In the genomic region with DNA sequence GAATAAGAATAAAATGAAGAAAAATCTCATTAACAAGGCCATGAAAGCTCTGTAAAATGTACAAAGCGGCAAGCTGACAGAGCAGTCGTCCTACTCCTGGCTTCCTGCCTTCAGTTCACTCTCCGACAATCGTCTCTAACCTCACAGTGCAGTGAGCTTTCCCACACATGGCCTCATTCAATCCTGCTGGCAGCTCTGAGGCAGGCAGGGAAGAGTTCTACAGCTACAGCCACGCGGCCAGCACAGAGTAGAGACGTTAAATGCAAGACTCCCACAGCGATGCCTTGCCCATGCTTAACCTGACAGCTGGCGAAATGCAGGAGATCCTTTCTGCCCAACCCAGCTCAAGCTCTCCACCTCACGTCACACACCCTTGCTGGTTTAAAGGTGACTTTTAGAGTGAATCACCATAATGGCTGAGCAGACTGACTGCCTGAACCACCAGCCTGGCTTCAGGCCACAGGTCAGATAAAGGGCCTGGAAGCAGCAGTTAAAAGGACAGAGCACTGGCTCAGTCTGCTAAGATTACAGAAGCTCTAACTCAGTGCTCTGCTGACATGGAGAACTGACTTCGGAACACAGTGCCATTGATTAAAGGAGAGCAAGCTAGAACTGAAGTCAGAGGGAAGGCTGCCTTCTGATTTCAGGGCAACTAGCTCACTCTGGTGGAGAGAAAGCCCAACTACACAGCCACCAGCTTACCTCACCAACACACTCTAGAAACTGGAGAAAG, we compare ENCODE assay signal across 9 mouse cellular contexts. TPM values are rescaled to one million over a fixed set of nuclear protein-coding genes. Genes with fewer than 3 reads are reported as not detected.
DNase-seq lines count a peak whose midpoint lies in the region; ATAC-seq and TF ChIP-seq lines count a peak whose summit lies in the region.
"Had no signal": no experiment of that assay in that cellular context is flagged by ENCODE, and none has a peak within 500 bp of the region (broad histone marks: within the 10 kb centered on the region; RNA-seq: fewer than 3 reads in every experiment).

No protein-coding gene starts in this region.

- 47% methylated on average over 11 of the region's 11 CpGs for WGBS in forebrain, embryonic 16.5 days
- 67% methylated on average over 11 of the region's 11 CpGs for WGBS in lung, postnatal 0 days

- H3K36me3 ChIP-seq in forebrain, embryonic 16.5 days (ENCODE audit: control insufficient read depth, insufficient read depth): no peaks in the 10 kb centered on the region
- H3K36me3 ChIP-seq in lung, postnatal 0 days (ENCODE audit: insufficient read depth, low read length): no peaks in the 10 kb centered on the region

- peak; percentile 81 for TF ChIP-seq CTCF in lung, postnatal 0 days (IDR thresholded peaks at IDR 0.05)

- no peaks in the 10 kb centered on the region for H3K27me3 ChIP-seq in forebrain, embryonic 16.5 days (replicated peaks; ENCODE audit: control insufficient read depth, insufficient read depth, low read length)
- H3K27me3 ChIP-seq in lung, postnatal 0 days (replicated peaks; ENCODE audit: insufficient read depth, low read length): no peaks in the 10 kb centered on the region

- no peaks in the 10 kb centered on the region for H3K4me1 ChIP-seq in brown adipose tissue, adult 24 weeks (ENCODE audit: control insufficient read depth, insufficient read depth, insufficient read length, low read length)
- H3K4me1 ChIP-seq in forebrain, embryonic 16.5 days (replicated peaks; ENCODE audit: control insufficient read depth, insufficient read depth, low read length): peaks cover 12% of the 10 kb centered on the region
- no peaks in the 10 kb centered on the region for H3K4me1 ChIP-seq in lung, postnatal 0 days (ENCODE audit: insufficient read depth, low read depth, low read length)

- peak overlapping the region; percentile 19 for H3K4me3 ChIP-seq in brown adipose tissue, adult 24 weeks (ENCODE audit: insufficient read depth, low read depth, low read length)
- no peak overlapping the region for H3K4me3 ChIP-seq in forebrain, embryonic 16.5 days (replicated peaks; ENCODE audit: low read length)
- no peak overlapping the region for H3K4me3 ChIP-seq in lung, postnatal 0 days (ENCODE audit: low read depth, low read length)

- peak; percentile 91 for ATAC-seq in forebrain, embryonic 16.5 days
- peak; percentile 58; the same call in 1 of the 2 replicates for ATAC-seq in lung, postnatal 0 days

- H3K27ac ChIP-seq in brown adipose tissue, adult 24 weeks (replicated peaks; ENCODE audit: low read depth, low read length): no peak overlapping the region
- no peak overlapping the region for H3K27ac ChIP-seq in forebrain, embryonic 16.5 days (ENCODE audit: low read length)
- H3K27ac ChIP-seq in lung, postnatal 0 days (ENCODE audit: low read length): no peak overlapping the region

- peak; percentile 66 for DNase-seq in Muller cell, postnatal 12 days (ENCODE audit: inconsistent ontology term)
- DNase-seq in heart, postnatal 4 days: peak; percentile 66
- DNase-seq in layer of hippocampus, adult 8-10 months (ENCODE audit: low spot score in 2 of 2): peak; percentile 40 to 62
- peak; percentile 77 for DNase-seq in lung, postnatal 0 days (ENCODE audit: low spot score)
- peak; percentile 71 to 73 for DNase-seq in right cerebral cortex, postnatal 10 days (ENCODE audit: low spot score in 2 of 2)
- DNase-seq in T-cell, adult 2 months (ENCODE audit: low spot score): no peak

- no peak overlapping the region for H3K9ac ChIP-seq in forebrain, embryonic 16.5 days (replicated peaks; ENCODE audit: low read depth, low read length)
- no peak overlapping the region for H3K9ac ChIP-seq in lung, postnatal 0 days (replicated peaks; ENCODE audit: low read depth)

- no peak for TF ChIP-seq EP300 in lung, postnatal 0 days (IDR thresholded peaks at IDR 0.05)

- H3K4me2 ChIP-seq in forebrain, embryonic 16.5 days (ENCODE audit: low read length): no peak overlapping the region
- no peak overlapping the region for H3K4me2 ChIP-seq in lung, postnatal 0 days (replicated peaks; ENCODE audit: low read depth, low read length)

- no peaks in the 10 kb centered on the region for H3K9me3 ChIP-seq in forebrain, embryonic 16.5 days (ENCODE audit: control insufficient read depth, low read length)
- H3K9me3 ChIP-seq in lung, postnatal 0 days (ENCODE audit: low read length): no peaks in the 10 kb centered on the region

RNA-seq across cellular contexts. Expression of a gene that starts 25.3 kb away (rescaled TPM):
- 1.2 and 1.9 TPM in 2 replicates for polyA plus RNA-seq in brown adipose tissue, adult 24 weeks (2012; ENCODE audit: insufficient read depth, insufficient read length, missing spikeins)
- 13.3 and 14.3 TPM in 2 replicates for polyA plus RNA-seq in forebrain, embryonic 16.5 days (2015; fragmentation: Nextera tagmentation; extraction: Ambion mirVana)
- 1 to 10 TPM; 5.3 to 5.4 TPM for total RNA-seq in heart, postnatal 4 days (2021)
- total RNA-seq in layer of hippocampus, adult 8-10 months (2022): 1 to 10 TPM; 4.5 to 6.7 (median 5.6) TPM
- 5.9 and 6.7 TPM in 2 replicates for polyA plus RNA-seq in lung, postnatal 0 days (2015; fragmentation: Nextera tagmentation; extraction: Ambion mirVana)

RNA-seq across cellular contexts. Expression of a gene that starts 58.9 kb away (rescaled TPM):
- polyA plus RNA-seq in brown adipose tissue, adult 24 weeks (2012; ENCODE audit: insufficient read depth, insufficient read length, missing spikeins): 0.33 and 0.87 TPM in 2 replicates
- 0.60 and 1.0 TPM in 2 replicates for polyA plus RNA-seq in forebrain, embryonic 16.5 days (2015; fragmentation: Nextera tagmentation; extraction: Ambion mirVana)
- total RNA-seq in heart, postnatal 4 days (2021): 1 to 10 TPM; 9.2 to 9.6 TPM
- 1 to 10 TPM; 1.9 to 2.5 (median 2.0) TPM for total RNA-seq in layer of hippocampus, adult 8-10 months (2022)
- 2.2 and 2.8 TPM in 2 replicates for polyA plus RNA-seq in lung, postnatal 0 days (2015; fragmentation: Nextera tagmentation; extraction: Ambion mirVana)
- total RNA-seq: hematopoietic stem cell, adult 5-6 weeks had no signal
